Mouse (Mus musculus) neural tube, embryonic 12.5 days (tissue): ENCODE data around the gene Nat8l. TPM values are rescaled to one million over a fixed set of nuclear protein-coding genes. Genes with fewer than 3 reads are reported as not detected.

ENCODE experiments used
- ATAC-seq: fragments of 200-750 bp; cut with Nextera tagmentation; 2 replicates; pipeline ENCODE4 v1.8.0; 2017; ENCODE audit warnings: low read depth, mild to moderate bottlenecking, moderate TSS enrichment, moderate library complexity; ENCODE audit not compliant: low FRiP score
- H3K27ac ChIP-seq: fragments of 300-500 bp; sonication (generic); 2 replicates; pipeline ENCODE4 v1.5.1; 2016
- H3K27me3 ChIP-seq: fragments of 300-500 bp; sonication (generic); replicated peaks from 2 replicates; pipeline ENCODE4 v1.6.1; 2016; ENCODE audit warnings: mild to moderate bottlenecking
- H3K36me3 ChIP-seq: fragments of 300-500 bp; sonication (generic); 2 replicates; pipeline ENCODE4 v1.6.1; 2016; ENCODE audit warnings: mild to moderate bottlenecking
- H3K4me1 ChIP-seq: fragments of 300-500 bp; sonication (generic); 2 replicates; pipeline ENCODE4 v1.6.1; 2016
- H3K4me2 ChIP-seq: fragments of 300-500 bp; sonication (generic); replicated peaks from 2 replicates; pipeline ENCODE4 v1.6.1; 2016; ENCODE audit warnings: mild to moderate bottlenecking
- H3K4me3 ChIP-seq: fragments of 300-500 bp; sonication (generic); 2 replicates; pipeline ENCODE4 v1.5.1; 2016
- H3K9ac ChIP-seq: fragments of 300-500 bp; sonication (generic); 2 replicates; pipeline ENCODE4 v1.6.1; 2016; ENCODE audit warnings: mild to moderate bottlenecking
- H3K9me3 ChIP-seq: fragments of 300-500 bp; sonication (generic); 2 replicates; pipeline ENCODE4 v1.6.1; 2016; ENCODE audit warnings: mild to moderate bottlenecking
- WGBS: fragments of 180-500 bp; shearing (Covaris S2); methylation state at CpG from one replicate; pipeline ENCODE4 v1.1.7; 2016; 5-methylcytosine and 5-hydroxymethylcytosine counted together
- polyA plus RNA-seq: library from polyadenylated mRNA; unstranded; fragments of >200 nt; fragmentation: Nextera tagmentation; extraction: Ambion mirVana; gene quantifications from 2 replicates; pipeline ENCODE4 v1.2.1, GENCODE M21; 2016

Gene Nat8l
- polyA plus RNA-seq, 1 experiment from 2014 or later: 3.7 TPM

GRCm38 (mm10) chr5:34007392-34007941 is 11.7 kb downstream of the Nat8l start:
- 86% methylated on average over 4 of the region's 4 CpGs for WGBS
- H3K4me3 ChIP-seq: no peak overlapping the region
- no peak overlapping the region for H3K4me2 ChIP-seq

GRCm38 (mm10) chr5:34014652-34015051 is 18.9 kb downstream of the Nat8l start:
- Histone ChIP-seq H3K27me3 (no peaks in the 10 kb centered on the region), H3K9me3 (no peaks in the 10 kb centered on the region), H3K9ac (no peak overlapping the region), H3K27ac (no peak overlapping the region), H3K4me3 (no peak overlapping the region), H3K4me2 (no peak overlapping the region), H3K4me1 (no peaks in the 10 kb centered on the region), H3K36me3 (no peaks in the 10 kb centered on the region)
- 68% methylated on average over 1 of the region's 1 CpGs for WGBS
- no peak for ATAC-seq

More at GRCm38 (mm10) chr5:34007392-34007941, 11.7 kb downstream of the Nat8l start:
- Histone ChIP-seq H3K27ac (no peak overlapping the region), H3K4me1 (no peaks in the 10 kb centered on the region), H3K9me3 (no peaks in the 10 kb centered on the region), H3K9ac (no peak overlapping the region), H3K36me3 (0 out of 2 replicates have a peak, but pooled peaks cover 4% of the 10 kb centered on the region), H3K27me3 (no peaks in the 10 kb centered on the region)
- ATAC-seq: no peak

GRCm38 (mm10) chr5:34018968-34019367 is 23.2 kb downstream of the Nat8l start:
- no peaks in the 10 kb centered on the region for H3K27me3 ChIP-seq
- no peak overlapping the region for H3K4me2 ChIP-seq
- 87% methylated on average over 4 of the region's 4 CpGs for WGBS

GRCm38 (mm10) chr5:34030101-34030500 is 34.3 kb downstream of the Nat8l start:
- Histone ChIP-seq H3K4me2 (no peak overlapping the region), H3K36me3 (no peaks in the 10 kb centered on the region), H3K9me3 (no peaks in the 10 kb centered on the region), H3K27me3 (no peaks in the 10 kb centered on the region), H3K9ac (no peak overlapping the region), H3K27ac (no peak overlapping the region), H3K4me3 (no peak overlapping the region), H3K4me1 (no peaks in the 10 kb centered on the region)
- WGBS: 28% methylated on average over 4 of the region's 4 CpGs
- ATAC-seq: no peak

More at GRCm38 (mm10) chr5:34018968-34019367, 23.2 kb downstream of the Nat8l start:
- Histone ChIP-seq H3K9ac (no peak overlapping the region), H3K36me3 (no peaks in the 10 kb centered on the region), H3K27ac (no peak overlapping the region), H3K4me3 (no peak overlapping the region), H3K9me3 (no peaks in the 10 kb centered on the region), H3K4me1 (no peaks in the 10 kb centered on the region)
- ATAC-seq: no peak

GRCm38 (mm10) chr5:34031022-34031421 is 35.2 kb downstream of the Nat8l start:
- ATAC-seq: no peak
- Histone ChIP-seq H3K36me3 (no peaks in the 10 kb centered on the region), H3K4me2 (no peak overlapping the region), H3K4me3 (no peak overlapping the region), H3K27me3 (no peaks in the 10 kb centered on the region), H3K27ac (no peak overlapping the region), H3K9ac (no peak overlapping the region), H3K4me1 (no peaks in the 10 kb centered on the region), H3K9me3 (no peaks in the 10 kb centered on the region)
- 76% methylated on average over 6 of the region's 6 CpGs for WGBS

- Histone ChIP-seq H3K4me3 (no peak overlapping the region), H3K4me1 (no peaks in the 10 kb centered on the region), H3K9ac (no peak overlapping the region), H3K9me3 (no peaks in the 10 kb centered on the region), H3K36me3 (no peaks in the 10 kb centered on the region), H3K4me2 (no peak overlapping the region), H3K27ac (no peak overlapping the region), H3K27me3 (no peaks in the 10 kb centered on the region)
- WGBS: 57% methylated on average over 3 of the region's 3 CpGs
- no peak for ATAC-seq
Observed at GRCm38 (mm10) chr5:34032520-34032919, 36.7 kb downstream of the Nat8l start.

Other genes with a start within 250 kb of the Nat8l start
- 57.2 and 63.6 TPM in 2 replicates for gene Letm1, start 213.2 kb upstream of the Nat8l start, polyA plus RNA-seq
- 91.2 and 98.7 TPM in 2 replicates for gene Nsd2, start 175.3 kb upstream of the Nat8l start, polyA plus RNA-seq
- gene Nelfa, start 59.6 kb upstream of the Nat8l start, polyA plus RNA-seq: 55.6 and 57.8 TPM in 2 replicates
- 384 and 439 TPM in 2 replicates for gene Gm1673, start 12.6 kb upstream of the Nat8l start, polyA plus RNA-seq
- 0.31 and 0.61 TPM in 2 replicates for gene Poln, start 173.5 kb downstream of the Nat8l start, polyA plus RNA-seq
- 28.7 and 31.6 TPM in 2 replicates for gene Haus3, start 173.5 kb downstream of the Nat8l start, polyA plus RNA-seq
- gene Mxd4, start 191.7 kb downstream of the Nat8l start, polyA plus RNA-seq: 29.2 and 35.6 TPM in 2 replicates